Mouse (Mus musculus): Measurements from ENCODE around the gene Sln.

Sln gene

GRCm38 (mm10) chr9:53849864-53850263 is at the start of gene Sln:
Sln (plus strand) TSS chr9:53850164.
- no peak for DNase-seq (ENCODE audit: low spot score in 2 of 2)

- DNase-seq (ENCODE audit: low spot score in 2 of 2), result no peak
Observed at GRCm38 (mm10) chr9:53802921-53803320, 47.0 kb upstream of the Sln start.

GRCm38 (mm10) chr9:53806496-53807086 is 43.4 kb upstream of the Sln start:
- no peak for DNase-seq (ENCODE audit: low spot score in 2 of 2)

DNA sequence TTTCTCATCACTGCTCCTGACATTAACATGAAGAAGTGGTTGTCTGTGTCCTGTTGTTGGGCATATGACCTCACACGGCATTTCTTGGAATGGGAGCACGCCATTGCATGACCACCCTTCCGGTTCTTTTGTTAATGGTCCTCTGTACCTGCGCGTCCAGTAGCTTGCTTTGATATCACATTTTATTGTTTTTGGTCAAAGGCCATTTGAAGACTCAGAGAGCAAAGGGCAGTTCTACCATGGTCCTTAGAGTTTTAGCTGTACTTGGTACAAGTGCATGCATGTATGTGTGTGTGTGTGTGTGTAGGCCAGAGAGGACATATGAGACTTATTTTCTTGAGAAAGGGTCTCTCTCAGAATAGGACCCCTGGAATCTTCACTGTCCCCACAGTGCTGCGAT is 36.5 kb upstream of the Sln start:
- DNase-seq (ENCODE audit: low spot score in 2 of 2), result no peak

GRCm38 (mm10) chr9:53818760-53819159 is 31.2 kb upstream of the Sln start:
- peak; percentile 43 to 82 for DNase-seq (ENCODE audit: low spot score in 2 of 2)

DNA sequence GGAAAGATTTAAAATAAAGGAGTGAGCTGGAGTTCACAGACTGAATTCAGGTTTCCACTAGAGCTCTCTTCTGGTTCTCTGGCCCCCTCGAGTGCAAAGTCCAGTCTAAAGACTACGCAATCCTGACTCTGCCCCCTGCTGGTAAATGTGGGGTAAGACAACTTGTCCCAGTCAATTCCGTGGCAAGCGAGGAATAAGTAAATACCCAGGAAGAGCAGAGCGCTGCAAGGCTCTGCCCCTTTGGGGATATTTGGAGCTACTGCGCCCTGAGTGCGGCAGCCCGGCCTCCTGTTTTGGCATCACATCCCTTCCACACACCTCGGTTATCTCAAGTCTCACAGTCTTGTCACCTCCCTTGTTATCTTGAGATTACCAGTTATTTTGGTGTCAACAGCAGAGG is 24.6 kb upstream of the Sln start:
- no peak for DNase-seq (ENCODE audit: low spot score in 2 of 2)

GRCm38 (mm10) chr9:53829081-53829865 is 20.7 kb upstream of the Sln start:
- no peak for DNase-seq (ENCODE audit: low spot score in 2 of 2)

GRCm38 (mm10) chr9:53829866-53830209 is 20.1 kb upstream of the Sln start:
- DNase-seq (ENCODE audit: low spot score in 2 of 2), result no peak

DNA sequence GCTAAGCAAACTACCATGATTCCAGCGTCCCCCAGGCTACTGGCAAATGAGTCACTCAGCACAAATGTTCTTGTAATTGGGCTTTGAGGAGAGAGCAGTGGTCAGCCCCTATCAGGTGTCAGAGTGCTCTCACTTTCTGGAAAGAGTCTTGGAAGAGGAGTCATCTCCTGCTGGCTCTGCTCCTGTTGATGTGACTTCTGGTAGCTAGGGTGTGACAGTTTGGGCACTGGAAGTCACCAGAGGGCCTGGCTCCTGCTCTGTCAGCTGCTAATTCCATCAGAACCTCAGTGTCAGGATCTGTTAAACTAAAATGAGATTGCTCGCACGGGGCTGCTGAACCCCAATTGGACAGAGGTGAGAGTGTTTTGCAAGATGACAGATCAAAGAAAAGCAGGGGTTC is 14.9 kb upstream of the Sln start:
- DNase-seq (ENCODE audit: low spot score in 2 of 2), result no peak

GRCm38 (mm10) chr9:53835976-53836375 is 14.0 kb upstream of the Sln start:
- no peak for DNase-seq (ENCODE audit: low spot score in 2 of 2)

GRCm38 (mm10) chr9:53838816-53839215 is 11.1 kb upstream of the Sln start:
- no peak for DNase-seq (ENCODE audit: low spot score in 2 of 2)

DNA sequence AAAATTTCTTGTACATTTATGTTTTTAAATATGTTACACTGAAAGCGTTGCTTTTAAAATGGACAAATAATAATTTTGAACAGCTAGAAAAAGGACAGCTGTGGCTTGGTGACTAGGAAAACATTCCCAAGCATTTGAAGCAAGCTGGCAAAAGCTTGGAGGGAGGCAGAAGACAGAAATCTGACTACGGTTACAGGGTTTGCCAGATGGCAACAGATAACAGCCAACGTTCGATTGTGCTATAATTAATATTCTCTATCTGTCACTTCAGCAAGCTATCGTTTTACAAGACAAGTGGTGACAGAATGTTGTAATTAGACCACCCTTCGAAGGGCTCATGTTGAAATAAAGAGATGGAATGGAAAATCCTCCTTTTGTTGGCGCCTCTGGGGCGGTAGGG is 1.4 kb upstream of the Sln start:
- no peak for DNase-seq (ENCODE audit: low spot score in 2 of 2)

DNA sequence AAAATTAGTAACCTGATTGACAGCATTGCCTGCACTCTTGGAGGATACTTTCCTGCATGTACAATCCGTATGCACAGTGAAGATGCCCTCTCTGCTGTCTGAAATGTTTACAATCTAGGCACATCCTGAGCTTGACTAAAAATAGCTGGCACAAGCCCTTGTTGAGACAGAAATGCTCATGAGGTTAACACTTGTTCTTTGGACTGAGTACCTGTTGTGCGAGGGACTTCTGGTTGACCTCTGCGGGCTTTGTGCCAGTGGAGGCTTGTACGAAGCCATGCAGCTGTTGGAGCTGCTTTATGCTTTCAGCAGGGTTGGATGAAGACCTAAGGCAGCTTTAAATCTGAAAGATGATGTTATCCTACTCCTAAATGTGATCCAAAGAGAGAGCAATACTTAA is 2.2 kb downstream of the Sln start:
- DNase-seq (ENCODE audit: low spot score in 2 of 2), result no peak

- DNase-seq (ENCODE audit: low spot score in 2 of 2), result no peak
Observed at GRCm38 (mm10) chr9:53853672-53854071, 3.7 kb downstream of the Sln start.

DNA sequence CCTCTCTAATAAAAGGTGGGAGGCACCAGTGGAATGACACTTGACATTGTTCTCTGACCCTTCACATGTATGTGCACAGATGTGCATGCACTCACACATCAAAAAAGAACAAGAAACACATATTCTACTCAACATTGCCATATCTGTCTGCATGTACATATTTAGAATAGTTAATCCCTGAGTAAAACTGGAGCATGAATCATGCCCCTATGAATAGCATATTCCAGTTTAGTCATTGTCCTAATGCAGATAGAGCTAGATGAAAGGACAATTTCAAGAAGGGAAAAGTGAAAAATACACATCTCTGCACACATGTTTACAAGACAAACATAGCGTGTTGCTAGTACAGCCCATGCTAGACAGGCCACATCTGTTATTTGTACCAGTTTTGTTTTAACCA is 4.6 kb downstream of the Sln start:
- DNase-seq (ENCODE audit: low spot score in 2 of 2), result no peak

DNA sequence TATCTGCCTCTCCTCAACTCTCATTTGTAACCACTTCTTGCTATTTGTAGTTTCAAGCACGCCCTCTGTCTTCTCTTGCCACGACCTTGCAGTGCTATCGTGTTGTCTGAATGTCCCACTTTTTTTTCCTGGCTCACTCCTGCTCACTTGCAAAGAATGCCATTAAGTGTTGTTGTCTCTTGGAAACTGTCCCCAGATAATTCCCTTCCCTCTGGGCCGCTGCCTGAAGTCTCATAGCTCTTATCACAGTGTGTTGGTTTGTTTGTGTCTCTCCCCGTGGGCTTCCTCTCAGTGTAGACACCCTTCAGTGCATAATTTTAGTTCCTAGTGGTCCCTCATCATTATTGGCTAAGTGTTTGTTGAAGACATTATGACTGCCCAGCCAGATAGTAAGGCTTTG is 7.9 kb downstream of the Sln start:
- DNase-seq (ENCODE audit: low spot score in 2 of 2), result no peak

- DNase-seq (ENCODE audit: low spot score in 2 of 2), result no peak
Observed at GRCm38 (mm10) chr9:53873239-53873638, 23.3 kb downstream of the Sln start.

DNA sequence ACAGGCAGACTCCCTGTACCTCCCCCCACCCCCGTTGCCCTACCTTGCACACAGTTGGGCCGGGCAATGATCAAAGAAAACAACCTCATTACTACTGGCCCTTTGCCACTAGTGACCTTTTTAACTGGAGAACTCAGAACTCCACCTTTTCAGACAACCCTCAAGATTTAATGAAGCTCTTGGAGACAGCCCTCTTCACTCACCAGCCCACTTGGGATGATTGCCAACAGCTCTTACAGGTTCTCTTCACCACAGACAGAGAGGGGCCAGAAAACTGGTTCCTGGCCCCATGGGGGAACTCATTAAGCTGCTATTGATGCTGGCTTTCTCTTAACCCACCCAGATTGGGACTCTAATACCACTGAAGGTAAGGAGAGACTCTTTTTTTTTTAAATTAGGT is 27.5 kb downstream of the Sln start:
- DNase-seq (ENCODE audit: low spot score in 2 of 2), result no peak

- DNase-seq (ENCODE audit: low spot score in 2 of 2), result no peak
Observed at GRCm38 (mm10) chr9:53883588-53884280, 33.8 kb downstream of the Sln start.

- no peak for DNase-seq (ENCODE audit: low spot score in 2 of 2)
Observed at GRCm38 (mm10) chr9:53890075-53890474, 40.1 kb downstream of the Sln start.

DNA sequence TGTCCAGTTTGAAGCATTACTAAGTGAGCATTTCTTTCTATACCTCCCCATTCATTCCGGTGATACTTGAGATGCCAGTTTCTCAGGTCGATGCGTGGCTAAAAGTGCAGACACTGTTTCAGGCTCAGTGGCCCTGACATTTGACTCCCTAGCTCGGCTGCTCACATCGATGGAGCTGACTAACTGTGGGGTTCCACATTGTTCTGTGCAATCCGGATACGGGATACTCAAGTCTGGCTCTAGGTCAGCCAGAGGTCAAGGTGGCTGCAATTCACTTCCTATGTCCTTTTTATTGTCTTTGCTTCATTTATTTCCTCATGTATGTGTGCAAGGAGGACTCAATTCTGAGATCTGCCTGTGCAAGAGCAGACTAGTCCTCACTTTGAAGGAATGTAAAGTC is 45.9 kb downstream of the Sln start:
- DNase-seq (ENCODE audit: low spot score in 2 of 2), result no peak

GRCm38 (mm10) chr9:53899836-53900235 is 49.9 kb downstream of the Sln start:
- no peak for DNase-seq (ENCODE audit: low spot score in 2 of 2)

DNA sequence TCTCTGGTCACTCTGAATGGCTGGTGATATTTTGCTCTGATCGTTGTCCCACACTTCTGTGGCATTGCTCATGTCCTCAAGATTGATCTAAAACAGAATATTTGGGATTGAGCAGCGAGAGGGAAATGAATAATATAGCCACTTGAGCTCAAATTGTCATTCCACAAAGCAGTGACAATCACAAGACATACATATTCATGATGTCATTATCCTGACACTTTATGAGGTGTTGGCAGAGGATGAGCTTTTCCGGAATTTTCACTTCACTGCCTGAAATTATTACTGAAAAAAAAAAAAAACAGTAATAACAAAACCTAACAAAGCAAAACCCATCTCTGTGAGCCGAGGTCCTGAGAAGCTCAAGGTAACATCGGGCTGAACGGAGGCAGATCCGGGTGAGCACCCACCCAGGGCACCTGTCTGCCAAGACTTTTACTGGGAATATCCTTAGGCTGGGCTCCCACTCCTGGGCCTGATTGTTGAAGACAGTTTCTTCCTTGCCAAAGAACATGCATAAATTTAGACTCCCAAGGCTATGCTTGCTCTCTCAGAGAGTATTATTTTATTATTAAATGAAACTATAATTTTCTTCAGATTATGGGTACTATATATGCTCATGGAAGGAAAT is 53.4 kb downstream of the Sln start:
- no peak for DNase-seq (ENCODE audit: low spot score in 2 of 2)
